Mouse (Mus musculus) CH12.LX (cell line): ENCODE measurements at regions not wholly inside any gene's neighbourhood (a gene's known extent, or its start where the extent isn't known, plus 50 kb on each side); places are given as distances from the start of the nearest gene placed in this dataset.

ENCODE experiments used
- BHLHE40 ChIP-seq: IDR thresholded peaks from 2 replicates; pipeline ENCODE4 v1.6.1; 2011; ENCODE audit warnings: mild to moderate bottlenecking, low read depth, low read length, improper control_type of control experiment
- CHD1 ChIP-seq: IDR thresholded peaks from 2 replicates; pipeline ENCODE4 v1.6.1; 2012; ENCODE audit warnings: low read depth, low read length, improper control_type of control experiment, inconsistent platforms
- CTCF ChIP-seq, 2 experiments: IDR thresholded peaks in 1 of 2; conservative IDR thresholded peaks in 1 of 2; 2 replicates each; pipeline ENCODE4 v1.5.1; 2011 to 2012; ENCODE audit warnings: low read depth in 2 of 2, low read length in 2 of 2, improper control_type of control experiment in 1 of 2, inconsistent platforms in 1 of 2, mild to moderate bottlenecking in 1 of 2, moderate library complexity in 1 of 2
- EP300 ChIP-seq: IDR thresholded peaks from 2 replicates; pipeline ENCODE4 v1.6.1; 2011; ENCODE audit warnings: low read length, improper control_type of control experiment
- GABPA ChIP-seq: IDR thresholded peaks from 2 replicates; pipeline ENCODE4 v1.6.1; 2012; ENCODE audit warnings: low read depth, low read length, improper control_type of control experiment, inconsistent platforms; ENCODE audit not compliant: insufficient replicate concordance
- IRF4 ChIP-seq: IDR thresholded peaks from 2 replicates; pipeline ENCODE4 v1.6.1; 2014; ENCODE audit warnings: low read depth, mild to moderate bottlenecking, inconsistent platforms, low read length, improper control_type of control experiment
- MAX ChIP-seq: IDR thresholded peaks from 2 replicates; pipeline ENCODE4 v1.6.1; 2011; ENCODE audit warnings: low read length, improper control_type of control experiment
- MEF2A ChIP-seq: IDR thresholded peaks from 2 replicates; pipeline ENCODE4 v1.6.1; 2014; ENCODE audit warnings: low read depth, mild to moderate bottlenecking, inconsistent platforms, low read length, improper control_type of control experiment, borderline replicate concordance
- NRF1 ChIP-seq: IDR thresholded peaks from 2 replicates; pipeline ENCODE4 v1.6.1; 2014; ENCODE audit warnings: low read depth, mild to moderate bottlenecking, inconsistent platforms, low read length, improper control_type of control experiment, moderate library complexity
- POLR2A ChIP-seq: IDR thresholded peaks from 2 replicates; pipeline ENCODE4 v1.6.1; 2011; ENCODE audit warnings: low read depth, mild to moderate bottlenecking, improper control_type of control experiment, low read length
- RCOR1 ChIP-seq: conservative IDR thresholded peaks from 2 replicates; pipeline ENCODE4 v1.6.1; 2012; ENCODE audit warnings: low read depth, mild to moderate bottlenecking, inconsistent platforms, low read length, improper control_type of control experiment
- SIN3A ChIP-seq: IDR thresholded peaks from 2 replicates; pipeline ENCODE4 v1.6.1; 2012; ENCODE audit warnings: low read length, improper control_type of control experiment, inconsistent platforms
- USF1 ChIP-seq: IDR thresholded peaks from 2 replicates; pipeline ENCODE4 v1.6.1; 2014; ENCODE audit warnings: low read depth, mild to moderate bottlenecking, inconsistent platforms, low read length, improper control_type of control experiment
- ZNF384 ChIP-seq: IDR thresholded peaks from 2 replicates; pipeline ENCODE4 v1.6.1; 2012; ENCODE audit warnings: low read depth, low read length, improper control_type of control experiment, inconsistent platforms

DNA sequence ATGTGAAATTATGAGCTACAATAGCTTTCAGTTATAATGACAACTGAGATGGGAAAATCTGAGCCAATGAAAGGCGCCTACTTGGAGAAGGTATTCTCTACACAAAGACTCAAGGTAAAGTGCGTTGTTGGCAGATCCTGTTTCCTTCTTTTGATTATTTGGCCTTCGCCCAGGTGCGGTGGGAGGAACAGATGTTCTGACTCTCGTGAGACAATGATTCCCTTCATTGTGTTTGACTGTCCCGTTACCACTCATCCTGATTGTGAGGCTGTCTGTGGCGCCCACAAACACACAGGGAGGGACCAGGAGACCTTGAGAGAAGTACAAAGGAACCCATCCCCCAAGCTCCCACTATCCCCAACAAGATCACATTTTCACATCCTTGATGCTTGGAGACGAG lies 92.6 kb upstream of the Gm9887 start:
- TF ChIP-seq CTCF (conservative IDR thresholded peaks at IDR 0.05 in 1 of 2, IDR thresholded peaks at IDR 0.05 in 1 of 2; ENCODE audit: low read depth in 2 of 2, low read length in 2 of 2) (no peak), GABPA (no peak), EP300 (no peak), BHLHE40 (no peak), MEF2A (no peak), POLR2A (no peak), NRF1 (no peak), USF1 (no peak), ZNF384 (no peak), CHD1 (no peak), SIN3A (no peak), RCOR1 (no peak), IRF4 (no peak), MAX (no peak)
